Mouse (Mus musculus): Measurements from ENCODE around the gene Nos3.

- TF ChIP-seq CTCF (IDR thresholded peaks at IDR 0.05; ENCODE audit: low read depth) (no peak), EP300 (IDR thresholded peaks at IDR 0.05; ENCODE audit: low read depth) (no peak)
Measured at GRCm38 (mm10) chr5:24379501-24379900, 14.9 kb downstream of the Nos3 start.
